Mouse (Mus musculus) olfactory bulb, adult 2 months (tissue): ENCODE results near the gene Txndc12.

Experiments
- CTCF ChIP-seq: fragments of 200-500 bp; IDR thresholded peaks from 2 replicates; pipeline ENCODE4 v1.5.1; 2012; ENCODE audit warnings: low read depth, mild to moderate bottlenecking, low read length, moderate library complexity; ENCODE audit not compliant: insufficient read depth
- POLR2A ChIP-seq: fragments of 200-500 bp; IDR thresholded peaks from 2 replicates; pipeline ENCODE4 v1.6.1; 2012; ENCODE audit warnings: mild to moderate bottlenecking, low read depth, low read length, moderate library complexity; ENCODE audit not compliant: insufficient read depth

DNA sequence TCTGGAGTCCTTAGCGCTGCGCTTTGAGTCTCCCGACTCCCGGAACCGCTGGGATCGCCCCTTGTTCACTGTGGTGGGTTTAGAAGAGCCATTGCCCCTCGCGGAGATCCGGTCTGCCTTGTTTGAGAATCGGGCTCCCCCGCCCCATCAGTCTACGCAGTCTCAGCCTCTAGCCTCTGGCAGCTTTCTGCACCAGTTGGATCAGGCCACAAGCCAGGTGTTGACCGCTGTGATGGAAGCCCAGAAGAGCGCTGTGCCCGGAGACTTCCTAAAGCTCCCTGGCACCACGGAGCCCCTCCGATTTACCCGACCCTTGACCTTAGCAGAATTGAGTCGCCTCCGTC is 14.1 kb downstream of the Txndc12 start, which contains the start of gene A730015C16Rik:
- TF ChIP-seq CTCF, result no peak
- TF ChIP-seq POLR2A, result no peak
